Mouse (Mus musculus) heart, embryonic 14.5 days (tissue): ENCODE results near the gene Zscan4-ps2. TPM values are rescaled to one million over a fixed set of nuclear protein-coding genes. Genes with fewer than 3 reads are reported as not detected.
"Not testable (repeated sequence)": the region's sequence is repeated elsewhere in the genome, so short reads cannot be mapped to it uniquely, and the experiment has no call there.

Experiments
- ATAC-seq: fragments of 200-750 bp; cut with Nextera tagmentation; 2 replicates; pipeline ENCODE4 v1.8.0; 2017; ENCODE audit warnings: low read depth, moderate TSS enrichment; ENCODE audit not compliant: insufficient number of reproducible peaks, insufficient read depth, low FRiP score
- H3K27ac ChIP-seq, 2 experiments: fragments of 200-500 bp in 1 of 2; fragments of 300-500 bp in 1 of 2; sonication (generic) in 1 of 2; replicated peaks in 1 of 2; 2 replicates each; pipeline ENCODE4 v1.5.1; 2012 to 2014; ENCODE audit warnings: low read depth in 2 of 2, low read length in 2 of 2, control low read depth in 1 of 2, mild to moderate bottlenecking in 1 of 2, mixed read lengths in 1 of 2; ENCODE audit not compliant: control insufficient read depth in 1 of 2, insufficient read depth in 1 of 2
- H3K27me3 ChIP-seq: fragments of 300-500 bp; sonication (generic); 2 replicates; pipeline ENCODE4 v1.6.1; 2014; ENCODE audit warnings: mild to moderate bottlenecking, low read length, control low read depth; ENCODE audit not compliant: control insufficient read depth, insufficient read depth
- H3K36me3 ChIP-seq: fragments of 300-500 bp; sonication (generic); 2 replicates; pipeline ENCODE4 v1.6.1; 2014; ENCODE audit warnings: mild to moderate bottlenecking, control low read depth, low read length, mixed read lengths; ENCODE audit not compliant: control insufficient read depth, insufficient read depth
- H3K4me1 ChIP-seq, 2 experiments: fragments of 200-500 bp in 1 of 2; fragments of 300-500 bp in 1 of 2; sonication (generic) in 1 of 2; 2 replicates each; pipeline ENCODE4 v1.6.1; 2012 to 2014; ENCODE audit warnings: low read length in 2 of 2, control low read depth in 1 of 2, mixed read lengths in 1 of 2; ENCODE audit not compliant: control insufficient read depth in 2 of 2, insufficient read depth in 2 of 2
- H3K4me2 ChIP-seq: fragments of 300-500 bp; sonication (generic); 2 replicates; pipeline ENCODE4 v1.6.1; 2014; ENCODE audit warnings: mild to moderate bottlenecking, low read length
- H3K4me3 ChIP-seq, 2 experiments: fragments of 200-500 bp in 1 of 2; fragments of 300-500 bp in 1 of 2; sonication (generic) in 1 of 2; 2 replicates each; pipeline ENCODE4 v1.5.1; 2012 to 2014; ENCODE audit warnings: low read length in 2 of 2, mild to moderate bottlenecking in 2 of 2, control low read depth in 1 of 2, low read depth in 1 of 2, moderate library complexity in 1 of 2; ENCODE audit not compliant: control insufficient read depth in 1 of 2, insufficient read depth in 1 of 2
- H3K9ac ChIP-seq: fragments of 300-500 bp; sonication (generic); 2 replicates; pipeline ENCODE4 v1.6.1; 2014; ENCODE audit warnings: mild to moderate bottlenecking, low read length
- H3K9me3 ChIP-seq: fragments of 300-500 bp; sonication (generic); 2 replicates; pipeline ENCODE4 v1.6.1; 2016; ENCODE audit warnings: low read length, control low read depth; ENCODE audit not compliant: control insufficient read depth
- WGBS: fragments of 180-500 bp; shearing (Covaris S2); extraction: QIAGEN DNeasy Blood & Tissue Kit; methylation state at CpG from one replicate; pipeline ENCODE4 v1.1.7; 2014; 5-methylcytosine and 5-hydroxymethylcytosine counted together
- polyA plus RNA-seq: library from polyadenylated mRNA; unstranded; fragments of >200 nt; fragmentation: Nextera tagmentation; extraction: Ambion mirVana; gene quantifications from 2 replicates; pipeline ENCODE4 v1.2.1, GENCODE M21; 2014

The Zscan4-ps2 gene
- polyA plus RNA-seq = not detected in 2 replicates

DNA sequence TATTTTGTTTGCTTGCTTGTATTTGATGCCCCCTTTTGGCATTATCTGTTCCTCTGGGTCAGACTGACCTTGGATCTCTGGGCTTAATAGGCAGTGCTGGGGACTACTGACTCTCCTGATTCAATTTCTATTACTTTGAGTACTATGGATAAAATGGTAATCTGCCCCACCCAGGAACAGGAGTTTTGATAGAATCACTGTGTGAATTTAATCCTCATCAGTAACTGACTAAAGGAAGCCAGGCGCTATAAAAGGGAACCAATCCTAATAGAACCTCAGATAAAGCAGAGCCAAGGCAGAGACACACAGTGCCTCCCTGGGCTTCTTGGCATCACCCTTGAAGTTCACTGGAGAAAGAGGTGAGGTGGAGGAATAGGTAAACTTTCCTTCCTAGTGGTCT is at the start of gene Zscan4-ps2:
Zscan4-ps2 (plus strand) TSS at position 301 of the 400 bp plus-strand sequence.
- 67% methylated on average over 1 of the region's 1 CpGs for WGBS
- ATAC-seq, H3K36me3 ChIP-seq, H3K27me3 ChIP-seq, H3K4me3 ChIP-seq, H3K9me3 ChIP-seq, H3K4me2 ChIP-seq, H3K27ac ChIP-seq, H3K4me1 ChIP-seq, H3K9ac ChIP-seq: not testable (repeated sequence)

Other genes with a start within 250 kb of the Zscan4-ps2 start
- gene Zscan4e, start 203.6 kb upstream of the Zscan4-ps2 start, polyA plus RNA-seq = not detected in 2 replicates
- gene Zscan4f, start 116.4 kb upstream of the Zscan4-ps2 start, polyA plus RNA-seq = not detected in 2 replicates
- not detected in 2 replicates for gene Zscan4-ps3, start 95.0 kb downstream of the Zscan4-ps2 start, polyA plus RNA-seq
- gene Vmn1r72, start 165.8 kb downstream of the Zscan4-ps2 start, polyA plus RNA-seq = not detected in 2 replicates
- gene Vmn1r73, start 216.0 kb downstream of the Zscan4-ps2 start, polyA plus RNA-seq = not detected in 2 replicates